Mouse (Mus musculus): Measurements from ENCODE around the gene Gm45808.
"Not testable (repeated sequence)": the region's sequence is repeated elsewhere in the genome, so short reads cannot be mapped to it uniquely, and the experiment has no call there.

Gm45808 gene

DNA sequence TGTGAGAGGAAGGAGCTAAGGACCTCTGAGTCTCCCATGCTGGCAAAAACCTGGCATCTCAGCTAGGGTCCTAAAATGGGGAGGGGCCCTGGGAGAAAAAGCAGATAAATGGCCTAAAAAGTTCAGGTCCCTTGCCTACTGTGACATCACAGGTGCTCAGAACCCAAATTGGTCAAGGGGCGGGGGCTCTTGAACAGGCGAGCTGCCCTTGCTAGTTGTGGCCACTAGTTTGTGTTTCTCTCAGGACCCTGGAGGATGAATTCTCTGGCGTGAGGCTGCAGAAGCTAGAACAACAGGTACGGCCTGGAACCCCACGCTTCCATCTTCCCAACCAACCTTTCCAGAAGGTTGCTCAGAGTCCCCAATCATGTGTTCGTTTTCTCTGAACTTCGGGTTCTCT is 27.8 kb upstream of the Gm45808 start:
- in situ Hi-C loops (cut with MboI; ENCODE audit: low pct_unique_long_range_greater_than_20kb in 1 of 2, low sequenced_read_pairs in 2 of 2, unreplicated experiment in 1 of 2), result no loop called here

DNA sequence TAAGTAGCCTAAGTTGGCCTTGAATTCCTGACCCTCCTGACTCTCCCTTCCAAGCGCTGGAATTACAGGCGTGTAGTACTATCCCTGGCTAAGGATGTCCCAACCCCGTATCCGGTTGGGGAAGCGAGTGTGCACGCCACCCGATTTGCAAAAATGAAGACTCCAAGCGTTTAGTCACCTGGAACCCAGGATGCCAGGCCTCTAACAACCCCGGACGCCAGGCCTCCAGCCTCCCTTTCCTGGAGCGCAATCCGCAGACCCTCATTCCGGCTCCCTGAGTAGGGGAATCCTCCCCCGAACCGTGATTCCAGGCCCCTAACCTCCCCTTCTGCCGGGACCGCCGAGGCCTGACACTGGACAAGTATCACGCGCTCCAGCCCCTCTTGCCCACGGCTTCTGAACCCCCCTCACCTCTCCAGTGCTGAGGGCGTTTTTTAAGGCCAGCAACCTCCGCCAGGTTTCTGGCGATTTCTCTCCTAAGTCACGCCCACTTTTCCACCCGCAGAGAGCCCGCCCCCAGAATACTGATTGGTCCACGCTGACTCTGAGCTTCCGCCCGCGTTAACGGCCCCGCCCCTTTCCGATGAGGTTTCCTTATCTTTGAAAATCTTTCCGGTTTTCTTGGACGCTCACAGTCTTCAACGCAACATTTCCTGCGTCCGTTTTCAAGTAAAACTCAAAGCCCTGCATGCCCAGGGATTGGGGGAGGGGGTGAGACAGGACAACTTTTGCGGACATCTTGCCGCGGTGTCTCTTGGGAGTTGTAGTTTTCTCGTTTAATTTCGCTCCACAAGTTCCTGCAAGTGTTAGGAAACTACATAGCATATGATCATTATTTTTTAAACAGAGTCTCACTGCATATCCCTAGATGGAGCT is 23.5 kb upstream of the Gm45808 start, which contains the start of gene Nucb1:
Gene Nucb1, minus strand, starts transcription at position 495 of the 876 bp plus-strand sequence.
- in situ Hi-C loops (cut with MboI; ENCODE audit: low pct_unique_long_range_greater_than_20kb in 1 of 2, low sequenced_read_pairs in 2 of 2, unreplicated experiment in 1 of 2), result no loop called here

DNA sequence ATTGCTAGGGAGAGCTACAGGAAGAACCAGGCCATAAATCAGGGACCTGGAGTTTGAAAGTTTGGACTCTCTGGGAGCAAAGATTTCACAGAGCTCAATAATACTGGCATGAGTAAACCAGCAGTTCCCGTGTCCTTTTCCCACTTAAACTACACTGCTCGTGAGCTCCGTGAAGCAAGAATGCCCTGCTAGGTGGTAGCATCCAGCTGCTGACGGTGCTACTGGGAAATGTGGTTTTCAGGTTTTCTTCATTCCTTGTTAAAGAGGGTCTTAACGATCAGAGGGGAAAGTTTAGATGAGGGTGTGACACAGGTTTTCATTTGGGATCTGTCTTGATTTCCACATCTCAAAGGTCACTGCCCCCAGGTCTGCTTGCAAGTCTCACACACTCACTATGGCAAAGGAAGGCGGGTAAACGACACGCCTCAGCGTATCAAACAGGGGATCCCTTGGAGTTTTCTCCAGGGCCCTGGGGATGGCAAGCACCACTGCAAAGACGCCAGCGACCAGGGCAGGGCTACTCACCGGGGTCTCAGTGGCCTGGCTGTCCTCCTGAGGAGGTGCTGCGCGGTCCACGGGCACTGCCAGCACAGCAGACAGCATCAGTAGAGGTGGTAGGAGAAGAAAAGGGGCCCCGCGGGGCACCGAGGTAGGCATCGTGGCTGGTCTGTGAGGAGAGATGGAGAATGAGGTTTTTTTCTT is 22.7 kb upstream of the Gm45808 start:
- in situ Hi-C loops (cut with MboI; ENCODE audit: low pct_unique_long_range_greater_than_20kb in 1 of 2, low sequenced_read_pairs in 2 of 2, unreplicated experiment in 1 of 2), result no loop called here

DNA sequence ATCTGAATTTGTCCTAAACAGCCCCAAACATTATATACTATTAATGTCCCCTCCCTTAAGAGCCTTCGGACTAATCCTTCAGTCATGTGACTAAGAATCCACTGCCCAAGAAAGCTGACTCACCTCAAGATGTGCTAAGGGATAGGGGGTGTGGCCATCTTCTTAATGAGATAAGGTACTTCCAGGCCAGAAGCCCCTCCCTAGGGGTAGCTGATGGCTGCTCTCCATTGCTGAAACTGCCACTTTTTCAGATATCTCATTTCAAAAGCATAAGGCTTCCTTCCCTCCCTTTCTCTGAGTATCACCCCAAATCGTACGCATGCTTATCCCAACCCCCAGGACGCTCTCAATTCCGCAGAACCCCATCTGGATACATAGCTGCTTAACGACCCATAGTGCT is 21.9 kb upstream of the Gm45808 start:
- in situ Hi-C loops (cut with MboI; ENCODE audit: low pct_unique_long_range_greater_than_20kb in 1 of 2, low sequenced_read_pairs in 2 of 2, unreplicated experiment in 1 of 2), result no loop called here

DNA sequence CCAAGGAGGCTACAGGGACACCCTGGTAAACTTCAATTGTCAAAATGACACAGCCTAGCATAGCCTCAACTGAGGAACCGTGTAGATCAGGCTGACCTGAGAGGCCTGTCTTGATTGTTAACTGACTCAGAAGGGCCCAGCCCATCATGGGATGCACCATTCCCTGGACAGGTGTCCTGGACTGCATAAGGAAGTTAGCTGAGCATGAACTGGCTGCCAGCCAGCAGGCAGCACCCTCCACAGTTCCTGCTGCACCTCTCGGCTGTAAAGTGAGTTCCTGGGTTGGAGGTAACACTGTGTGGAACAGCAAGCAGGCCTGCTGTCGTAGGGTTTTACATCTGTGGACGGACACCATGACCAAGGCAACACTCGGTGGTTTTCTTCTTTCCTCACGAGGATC is 21.0 kb upstream of the Gm45808 start:
- in situ Hi-C loops (cut with MboI; ENCODE audit: low pct_unique_long_range_greater_than_20kb in 1 of 2, low sequenced_read_pairs in 2 of 2, unreplicated experiment in 1 of 2), result no loop called here

DNA sequence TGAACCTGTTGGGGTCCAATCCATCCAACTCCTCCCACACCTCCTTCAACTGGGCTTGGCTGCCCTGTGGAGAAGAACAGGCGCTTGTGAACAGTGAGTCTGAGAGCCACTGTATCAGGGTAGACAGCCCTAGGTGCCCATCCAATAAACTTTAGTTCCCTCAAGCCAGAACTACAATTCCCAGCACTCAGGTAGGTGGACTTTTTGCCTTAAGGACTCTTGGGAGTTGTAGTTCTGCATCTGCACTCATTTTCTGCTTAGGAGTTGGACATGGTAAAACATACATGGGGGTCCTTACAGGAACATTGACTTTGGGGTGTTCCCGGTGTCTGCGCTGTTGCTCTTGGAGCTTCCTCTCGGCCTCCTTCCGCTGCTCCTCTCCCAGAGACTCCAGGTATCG is 11.8 kb upstream of the Gm45808 start:
- in situ Hi-C loops (cut with MboI; ENCODE audit: low pct_unique_long_range_greater_than_20kb in 1 of 2, low sequenced_read_pairs in 2 of 2, unreplicated experiment in 1 of 2), result no loop called here

DNA sequence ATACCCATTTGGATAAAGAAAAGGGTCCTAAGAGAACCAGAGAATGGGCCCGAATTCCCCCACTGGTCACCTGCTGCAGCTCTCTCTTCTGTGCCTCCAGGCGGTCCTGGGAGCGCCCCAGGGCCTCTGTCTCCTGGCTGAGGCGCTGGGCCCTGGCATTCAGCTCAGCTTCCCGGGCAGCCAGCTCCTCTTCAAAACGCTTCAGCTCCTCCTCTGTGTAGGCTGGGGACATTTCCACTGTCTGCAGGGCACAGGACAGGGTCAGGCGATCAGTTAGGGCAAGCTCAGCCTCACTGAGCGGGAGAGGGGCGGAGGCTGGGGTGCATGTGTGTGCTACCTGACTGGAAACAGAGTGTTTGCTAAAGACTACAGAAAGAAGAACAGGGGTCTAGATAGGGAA is 7.9 kb upstream of the Gm45808 start:
- in situ Hi-C loops (cut with MboI; ENCODE audit: low pct_unique_long_range_greater_than_20kb in 1 of 2, low sequenced_read_pairs in 2 of 2, unreplicated experiment in 1 of 2), result no loop called here

DNA sequence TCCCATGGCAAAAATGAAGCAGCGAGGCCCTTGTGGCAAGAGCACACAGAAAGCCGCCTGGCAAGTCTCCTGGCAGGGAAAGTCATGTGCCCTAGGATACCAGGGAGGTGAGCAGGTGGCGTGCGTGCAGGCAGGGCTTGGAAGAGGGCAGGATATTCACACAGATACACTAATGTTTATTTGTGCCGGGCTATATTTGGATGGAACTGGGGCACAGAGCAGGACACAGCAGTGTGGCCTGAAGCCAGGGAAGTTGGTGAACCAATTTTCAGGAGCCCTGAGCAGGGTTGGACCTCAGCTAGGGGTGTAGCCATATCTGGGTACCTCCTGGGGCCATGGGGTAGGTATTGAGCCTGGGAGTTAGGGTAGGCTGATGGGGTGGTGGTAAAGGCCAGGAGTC is 6.3 kb upstream of the Gm45808 start:
- in situ Hi-C loops (cut with MboI; ENCODE audit: low pct_unique_long_range_greater_than_20kb in 1 of 2, low sequenced_read_pairs in 2 of 2, unreplicated experiment in 1 of 2), result no loop called here

DNA sequence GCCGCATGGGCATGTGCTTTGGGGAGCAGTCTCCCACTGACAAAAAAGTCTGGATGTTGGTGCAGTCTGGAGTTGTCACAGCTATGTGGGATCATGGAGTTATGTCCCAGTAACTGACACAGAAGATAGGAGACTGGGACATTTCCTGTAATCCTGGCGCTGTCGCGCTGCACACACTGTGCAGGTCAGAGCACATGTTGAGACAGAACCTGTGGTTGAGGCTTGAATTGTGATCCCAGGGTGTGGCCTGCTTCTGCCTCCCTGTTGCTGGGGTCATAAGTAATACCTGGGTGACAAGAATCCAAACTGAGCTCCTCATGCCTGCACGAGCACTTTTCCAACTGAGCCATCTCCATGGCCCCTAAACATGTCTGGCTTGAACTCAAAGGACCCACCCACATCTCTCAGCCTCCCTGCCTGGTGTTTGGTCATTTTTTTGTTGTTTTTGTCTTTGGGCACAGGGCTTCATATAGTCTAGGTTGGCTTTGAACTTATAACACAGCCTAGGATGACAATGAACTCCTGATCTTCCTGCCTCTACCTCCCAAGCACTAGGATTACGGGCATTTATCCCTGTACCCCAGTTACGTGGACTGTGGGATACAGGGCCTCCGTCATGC is 5.7 kb upstream of the Gm45808 start:
- in situ Hi-C loops (cut with MboI; ENCODE audit: low pct_unique_long_range_greater_than_20kb in 1 of 2, low sequenced_read_pairs in 2 of 2, unreplicated experiment in 1 of 2), result no loop called here

DNA sequence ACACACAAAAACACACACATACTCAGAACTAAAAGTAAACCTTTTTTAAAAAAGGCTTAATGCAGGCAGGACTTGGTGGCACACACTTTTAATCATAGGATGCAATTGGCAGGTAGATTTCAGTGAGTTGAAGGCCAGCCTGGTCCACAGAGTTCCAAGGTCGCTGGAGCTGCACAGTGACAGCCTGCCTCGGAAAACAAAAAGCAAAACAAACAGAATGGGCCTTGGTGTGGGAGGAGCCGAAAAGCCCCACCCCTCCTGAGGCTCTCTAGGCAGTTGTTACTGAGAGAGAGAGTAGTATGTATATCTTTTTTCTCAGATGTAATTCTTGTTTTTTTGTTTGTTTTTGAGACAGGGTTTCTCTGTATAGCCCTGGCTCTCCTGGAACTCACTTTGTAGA is 4.7 kb upstream of the Gm45808 start:
- in situ Hi-C loops (cut with MboI; ENCODE audit: low pct_unique_long_range_greater_than_20kb in 1 of 2, low sequenced_read_pairs in 2 of 2, unreplicated experiment in 1 of 2), result no loop called here

DNA sequence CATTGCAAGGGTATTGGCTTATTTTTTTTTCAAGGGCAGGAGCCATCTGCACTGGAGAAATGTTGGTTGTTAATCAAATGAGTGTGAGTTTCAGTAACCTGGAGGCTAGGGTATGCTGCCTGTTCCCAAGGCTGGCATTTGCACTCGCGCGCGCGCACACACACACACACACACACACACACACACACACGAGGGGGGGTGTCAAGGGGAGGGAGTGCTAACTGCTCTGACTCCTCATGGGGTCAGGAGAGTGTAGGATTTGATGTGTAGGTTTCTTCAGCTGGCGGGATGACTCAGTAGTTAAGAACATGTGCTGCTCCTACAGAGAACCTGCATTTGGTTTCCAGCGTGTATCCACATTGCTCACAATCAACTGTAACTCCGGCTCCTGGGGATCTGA is 4.2 kb upstream of the Gm45808 start:
- in situ Hi-C loops (cut with MboI; ENCODE audit: low pct_unique_long_range_greater_than_20kb in 1 of 2, low sequenced_read_pairs in 2 of 2, unreplicated experiment in 1 of 2), result no loop called here

DNA sequence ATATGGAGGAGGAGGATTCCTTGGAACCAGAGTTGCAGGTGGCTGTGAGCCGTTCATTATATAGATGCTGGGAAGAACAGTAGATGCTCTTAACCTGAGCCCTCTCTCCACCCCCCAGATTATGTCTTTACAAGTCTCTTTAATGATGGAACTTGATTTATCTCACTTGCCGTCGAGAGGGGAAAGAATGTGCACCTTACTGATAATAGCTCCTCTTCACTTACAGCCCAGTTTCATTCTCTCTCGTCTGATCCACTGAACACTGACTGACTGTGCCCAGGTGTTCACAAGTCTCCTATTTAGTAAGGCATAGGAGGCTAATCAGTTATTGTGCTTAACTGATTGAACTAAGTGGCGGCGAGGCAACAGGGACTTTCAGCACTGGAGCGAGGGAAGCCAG is 3.0 kb upstream of the Gm45808 start:
- in situ Hi-C loops (cut with MboI; ENCODE audit: low pct_unique_long_range_greater_than_20kb in 1 of 2, low sequenced_read_pairs in 2 of 2, unreplicated experiment in 1 of 2), result no loop called here

DNA sequence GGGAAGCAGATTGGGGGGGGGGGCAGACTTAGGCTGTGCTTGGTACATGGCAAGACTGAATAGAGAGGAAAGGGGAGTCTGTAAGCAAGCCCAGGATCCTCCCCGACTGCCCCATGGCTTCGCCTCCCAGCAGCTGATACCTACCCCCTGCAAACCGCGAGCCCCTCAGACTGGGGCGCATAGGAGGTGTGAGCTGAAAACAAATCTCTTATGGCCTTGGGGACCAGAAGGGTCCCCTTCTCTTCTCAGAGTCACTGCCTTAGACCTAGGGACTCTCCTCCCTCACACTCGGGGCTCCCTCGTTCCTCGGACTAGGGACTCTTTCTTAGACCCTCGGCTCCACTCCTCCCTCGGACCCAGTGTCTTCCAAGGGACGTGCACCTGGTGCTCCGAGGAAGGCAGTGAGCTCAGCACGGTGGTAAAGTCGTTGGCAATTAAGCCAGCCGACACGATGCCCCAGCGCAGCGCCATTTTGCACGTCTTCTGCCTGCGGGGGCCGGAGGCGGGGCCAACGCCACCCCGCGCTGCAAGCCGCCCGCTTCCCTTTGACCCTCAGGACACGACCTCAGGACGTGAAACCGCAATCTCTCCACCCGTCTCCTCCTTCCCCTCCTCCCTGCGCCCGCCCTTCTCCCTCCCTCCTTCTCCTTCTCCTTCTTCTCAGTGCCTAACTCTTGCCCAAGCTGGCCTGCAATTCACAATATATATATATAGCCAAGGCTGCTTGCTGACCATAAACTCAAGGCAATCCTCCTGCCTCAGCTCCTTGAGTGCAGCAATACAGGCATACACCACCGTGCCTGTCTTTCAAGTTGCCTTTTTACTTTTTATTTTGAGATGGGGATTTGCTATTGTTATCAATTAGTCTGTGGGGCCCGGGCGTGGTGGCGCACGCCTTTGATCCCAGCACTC is 1.9 kb upstream of the Gm45808 start, which contains the start of gene Dhdh:
Gene Dhdh, minus strand, starts transcription at position 513 of the 912 bp plus-strand sequence.
- in situ Hi-C loops (cut with MboI; ENCODE audit: low pct_unique_long_range_greater_than_20kb in 1 of 2, low sequenced_read_pairs in 2 of 2, unreplicated experiment in 1 of 2), result no loop called here

DNA sequence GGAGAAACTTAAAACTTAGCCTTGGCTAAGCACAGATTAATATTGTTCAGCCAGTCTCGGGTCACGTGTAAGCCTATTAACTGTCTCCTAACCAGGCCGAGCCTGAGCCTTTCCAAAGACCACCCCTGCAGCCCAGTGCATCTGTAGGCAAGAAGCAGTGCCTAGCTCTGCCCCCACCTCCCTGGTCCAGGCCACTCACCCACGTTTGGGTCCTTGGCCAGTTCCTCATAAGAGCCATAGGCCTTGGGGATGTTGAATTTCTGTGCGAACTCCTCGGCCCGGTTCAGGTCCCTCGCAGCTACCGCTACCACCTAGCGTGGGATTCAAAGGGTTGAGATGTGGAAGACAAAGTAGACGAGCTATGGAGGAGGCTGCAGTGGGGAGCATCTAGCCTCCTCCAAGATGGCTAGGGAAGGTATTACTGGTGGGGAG is 1.3 kb upstream of the Gm45808 start:
- in situ Hi-C loops (cut with MboI; ENCODE audit: low pct_unique_long_range_greater_than_20kb in 1 of 2, low sequenced_read_pairs in 2 of 2, unreplicated experiment in 1 of 2), result no loop called here

DNA sequence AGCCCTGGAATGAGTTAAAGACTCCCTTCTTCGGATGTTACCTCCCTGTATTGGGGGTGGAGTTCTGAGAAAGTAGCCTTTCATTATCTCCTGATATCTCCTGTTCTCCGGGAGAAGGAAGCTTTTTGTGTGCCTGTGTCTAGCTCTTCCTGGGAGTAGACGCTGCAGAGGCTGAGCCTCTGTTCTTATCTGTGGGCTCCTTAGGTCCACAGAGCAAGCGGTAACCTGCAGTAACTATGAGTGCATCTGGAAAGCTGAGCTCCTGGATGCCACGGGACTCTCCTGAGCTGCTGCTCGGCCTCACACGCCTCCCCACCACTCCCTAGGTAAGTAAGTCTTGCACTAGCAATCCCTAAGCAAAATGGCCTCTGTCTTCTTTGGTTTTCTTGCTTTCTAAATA is 453 bp downstream of the Gm45808 start:
- in situ Hi-C loops (cut with MboI; ENCODE audit: low pct_unique_long_range_greater_than_20kb in 1 of 2, low sequenced_read_pairs in 2 of 2, unreplicated experiment in 1 of 2), result no loop called here

DNA sequence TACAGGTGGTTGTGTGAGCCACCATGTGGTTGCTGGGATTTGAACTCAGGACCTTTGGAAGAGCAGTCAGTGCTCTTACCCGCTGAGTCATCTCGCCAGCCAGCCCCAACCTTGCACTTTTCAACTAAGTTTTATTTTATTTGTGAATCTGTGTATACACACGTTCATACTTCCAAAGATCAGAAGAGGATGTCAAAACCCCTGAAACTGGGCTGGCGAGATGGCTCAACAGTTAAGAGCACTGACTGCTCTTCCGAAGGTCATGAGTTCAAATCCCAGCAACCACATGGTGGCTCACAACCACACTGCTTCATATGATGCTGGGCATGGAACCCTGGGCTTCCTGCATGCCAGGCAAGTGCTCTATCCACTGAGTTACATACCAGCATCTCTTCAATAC is 1.6 kb downstream of the Gm45808 start:
- in situ Hi-C loops (cut with MboI; ENCODE audit: low pct_unique_long_range_greater_than_20kb in 1 of 2, low sequenced_read_pairs in 2 of 2, unreplicated experiment in 1 of 2), result not testable (repeated sequence)

DNA sequence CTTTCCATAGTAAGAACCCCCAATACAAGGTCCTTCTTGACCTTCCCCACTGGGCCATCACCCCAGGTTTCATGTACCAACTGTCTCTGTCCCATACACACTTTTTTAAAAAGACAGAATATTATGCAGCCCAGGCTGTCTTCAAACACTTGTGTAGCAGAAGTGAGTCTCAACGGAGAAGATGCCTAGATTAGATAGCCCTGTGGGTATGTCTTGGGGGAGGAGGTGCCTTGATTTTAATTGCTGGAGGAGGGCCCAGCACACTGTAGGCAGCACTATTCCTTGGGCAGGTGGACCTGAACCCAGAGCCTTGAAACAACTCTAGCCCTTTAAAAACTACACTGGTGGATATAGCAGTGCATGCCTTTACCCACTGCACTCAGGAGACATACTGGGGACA is 4.4 kb downstream of the Gm45808 start:
- in situ Hi-C loops (cut with MboI; ENCODE audit: low pct_unique_long_range_greater_than_20kb in 1 of 2, low sequenced_read_pairs in 2 of 2, unreplicated experiment in 1 of 2), result no loop called here

DNA sequence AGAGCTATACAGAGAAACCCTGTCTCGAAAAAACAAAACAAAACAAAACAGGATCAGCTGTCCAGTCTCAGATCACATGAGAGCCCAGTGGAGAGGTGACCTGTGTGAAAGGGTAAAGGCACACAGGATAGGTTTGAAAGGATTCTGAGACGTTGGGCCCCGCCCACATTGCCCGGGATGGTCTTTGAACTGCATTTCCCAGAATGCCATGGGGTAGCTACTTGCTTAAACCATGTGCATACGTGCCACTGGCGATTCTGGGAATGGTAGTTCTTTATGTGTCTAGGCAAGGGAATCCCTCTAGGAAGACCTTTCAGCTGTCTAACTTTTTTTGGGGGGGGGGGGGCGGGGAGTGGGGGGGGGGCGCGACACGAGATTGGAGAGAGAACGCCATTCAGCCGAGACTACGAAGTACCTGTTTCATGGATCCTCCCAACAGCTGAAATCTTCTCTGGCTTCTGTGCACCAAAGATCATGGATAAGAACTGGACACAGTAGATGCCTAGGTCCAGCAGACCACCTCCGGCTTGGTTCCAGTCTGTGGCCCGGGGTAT is 5.2 kb downstream of the Gm45808 start, which contains the start of gene Tulp2:
Gene Tulp2, plus strand, starts transcription at position 504 of the 554 bp plus-strand sequence.
- in situ Hi-C loops (cut with MboI; ENCODE audit: low pct_unique_long_range_greater_than_20kb in 1 of 2, low sequenced_read_pairs in 2 of 2, unreplicated experiment in 1 of 2), result no loop called here

All from mouse embryonic stem cell (cell line).